Mouse (Mus musculus) liver, adult 2 months (tissue): ENCODE data around the gene Rab11fip3.

Experiments used
- CTCF ChIP-seq: fragments of 200-500 bp; IDR thresholded peaks from 2 replicates; pipeline ENCODE4 v1.5.1; 2011; ENCODE audit warnings: low read depth, low read length, control low read depth
- POLR2A ChIP-seq: fragments of 200-500 bp; IDR thresholded peaks from 2 replicates; pipeline ENCODE4 v1.6.1; 2011; ENCODE audit warnings: low read length, control low read depth; ENCODE audit not compliant: insufficient read depth; ENCODE audit errors: extremely low read depth

DNA sequence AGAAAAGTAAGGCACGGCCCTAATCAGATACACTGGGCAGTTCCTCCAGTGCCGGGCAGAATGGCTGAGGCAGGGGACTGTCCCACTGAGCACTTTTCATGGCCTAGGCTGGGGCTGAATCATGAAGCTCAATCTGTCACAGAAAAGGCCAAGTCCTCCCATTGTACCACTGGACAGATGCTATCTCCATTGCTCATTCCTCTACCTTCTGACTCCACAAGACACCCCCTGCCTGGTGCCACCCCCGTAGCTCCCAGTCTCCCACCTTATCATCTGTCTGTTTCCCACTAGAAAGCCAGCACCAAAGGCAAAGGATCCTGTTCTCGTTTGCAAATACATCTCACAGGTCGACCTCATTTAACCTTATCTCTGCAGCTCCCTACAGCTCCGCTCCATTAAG, 37.3 kb downstream of the Rab11fip3 start:
- no peak for TF ChIP-seq POLR2A
- TF ChIP-seq CTCF: no peak
